Mouse (Mus musculus): ENCODE data around the gene Zfp128. TPM values are rescaled to one million over a fixed set of nuclear protein-coding genes. Genes with fewer than 3 reads are reported as not detected.
"Not testable (repeated sequence)": the region's sequence is repeated elsewhere in the genome, so short reads cannot be mapped to it uniquely, and the experiment has no call there.

Zfp128 gene
- total RNA-seq (2021) = 1 to 10 TPM; 3.3 to 4.3 TPM

GRCm38 (mm10) chr7:12880911-12881660 is at the start of gene Zfp128:
Zfp128 (plus strand) TSS chr7:12881177.
- peak; percentile 95 for DNase-seq

- DNase-seq = peak; percentile 90
Observed at GRCm38 (mm10) chr7:12834162-12835120, 46.5 kb upstream of the Zfp128 start, which contains the start of gene Zfp110. Zfp110 (plus strand) TSS chr7:12834761.

DNA sequence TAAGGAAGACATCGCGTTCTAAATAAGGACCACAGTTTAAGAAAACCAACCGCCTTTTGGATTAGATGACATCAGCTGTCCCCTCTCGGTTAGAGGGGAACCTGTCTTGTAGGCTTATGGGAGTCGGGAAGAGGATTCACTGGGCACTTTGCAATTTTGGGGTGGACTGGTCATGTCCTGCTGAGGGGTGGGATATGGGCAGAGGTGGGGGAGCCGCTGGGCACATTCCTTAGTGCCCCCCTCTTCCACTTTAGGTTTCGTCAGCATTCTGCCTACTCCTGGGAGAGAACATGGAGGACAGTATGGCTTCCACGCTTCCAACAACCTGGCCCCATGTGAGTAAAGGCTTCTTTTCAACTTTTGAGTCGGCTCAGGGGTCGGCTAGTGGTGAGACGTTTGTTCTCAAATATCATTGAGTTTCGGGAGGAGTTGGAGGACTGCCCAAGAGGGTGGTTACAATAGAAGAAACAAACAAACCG is 45.7 kb upstream of the Zfp128 start:
- DNase-seq = peak; percentile 47

DNA sequence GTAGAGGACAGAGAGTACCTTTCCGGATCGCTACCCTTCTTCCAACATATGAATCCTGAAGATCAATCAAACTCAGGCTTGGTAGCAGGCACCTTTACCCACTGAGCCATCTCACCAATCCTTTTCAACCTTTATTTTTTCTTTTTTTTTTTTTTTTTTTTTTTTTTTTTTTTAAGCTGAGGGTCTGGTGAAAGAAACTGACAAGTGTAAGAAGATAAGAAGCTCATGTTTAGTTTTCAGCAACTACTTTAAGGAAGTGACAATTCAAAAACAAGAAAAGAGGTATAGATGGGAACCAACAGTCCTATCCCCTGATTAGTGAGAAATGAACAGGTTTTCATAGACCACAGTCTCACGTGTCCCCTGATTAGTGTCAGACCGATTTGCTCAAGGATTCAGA is 45.2 kb upstream of the Zfp128 start:
- no peak for DNase-seq

- no peak for DNase-seq
Observed at GRCm38 (mm10) chr7:12874301-12874700, 6.7 kb upstream of the Zfp128 start.

- no peak for DNase-seq
Observed at GRCm38 (mm10) chr7:12880036-12880435, 941 bp upstream of the Zfp128 start.

GRCm38 (mm10) chr7:12880497-12880896 is 480 bp upstream of the Zfp128 start:
- not testable (repeated sequence) for DNase-seq

DNA sequence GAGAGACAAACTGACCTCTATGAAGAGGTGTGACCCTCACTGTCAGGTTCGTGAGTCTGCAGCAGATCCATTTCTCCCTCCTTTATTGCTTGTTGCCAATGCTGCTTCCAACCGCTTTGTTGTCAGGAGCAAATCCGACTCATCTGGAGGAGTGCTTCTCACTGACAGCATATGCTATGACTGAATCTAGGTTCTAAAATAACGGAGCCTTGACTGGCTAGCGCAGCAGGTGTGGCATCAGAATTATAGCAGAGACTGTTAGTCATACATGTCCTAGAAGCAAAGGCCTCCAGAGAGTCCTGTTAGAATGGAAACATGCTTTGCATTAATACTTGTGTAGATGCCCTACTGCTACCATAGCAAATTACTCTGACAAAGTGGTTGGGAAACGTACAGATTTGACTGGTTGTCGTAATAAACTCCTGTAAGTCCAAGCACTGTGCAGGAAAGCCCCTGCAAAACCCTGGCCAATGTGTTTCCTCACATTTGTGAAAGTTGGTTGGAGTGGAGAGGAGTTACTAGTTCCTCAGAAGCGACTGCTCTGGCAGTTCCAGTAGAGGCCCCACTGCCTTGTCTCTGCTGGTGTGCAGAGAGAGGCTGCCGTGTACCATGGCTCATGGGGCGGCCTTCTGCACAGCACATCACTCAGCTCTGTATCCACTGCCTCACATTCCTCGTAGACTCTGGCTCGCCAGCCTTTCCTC is 5.7 kb downstream of the Zfp128 start:
- no peak for DNase-seq

- DNase-seq = no peak
Observed at GRCm38 (mm10) chr7:12887585-12887984, 6.6 kb downstream of the Zfp128 start.

GRCm38 (mm10) chr7:12890928-12891327 is 10.0 kb downstream of the Zfp128 start:
- no peak for DNase-seq

DNA sequence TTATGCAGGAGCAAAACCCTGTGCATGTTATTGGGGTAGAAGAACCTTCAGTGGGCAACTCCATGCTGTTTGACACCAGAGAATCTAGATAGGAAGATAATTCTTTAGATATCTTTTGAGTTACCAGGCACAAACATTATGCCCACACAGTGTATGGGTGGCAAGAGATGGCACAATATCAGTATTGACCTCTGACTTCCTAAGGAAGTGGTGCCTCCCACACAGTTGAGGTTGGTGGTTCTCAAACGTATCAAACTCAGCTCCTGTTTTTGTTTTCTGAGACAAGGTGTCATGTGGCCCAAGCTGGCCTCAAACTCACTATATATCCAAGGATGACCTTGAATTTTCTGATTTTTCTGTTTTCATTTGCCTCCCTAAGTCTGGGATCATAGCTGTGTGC is 10.4 kb downstream of the Zfp128 start:
- DNase-seq = no peak

DNA sequence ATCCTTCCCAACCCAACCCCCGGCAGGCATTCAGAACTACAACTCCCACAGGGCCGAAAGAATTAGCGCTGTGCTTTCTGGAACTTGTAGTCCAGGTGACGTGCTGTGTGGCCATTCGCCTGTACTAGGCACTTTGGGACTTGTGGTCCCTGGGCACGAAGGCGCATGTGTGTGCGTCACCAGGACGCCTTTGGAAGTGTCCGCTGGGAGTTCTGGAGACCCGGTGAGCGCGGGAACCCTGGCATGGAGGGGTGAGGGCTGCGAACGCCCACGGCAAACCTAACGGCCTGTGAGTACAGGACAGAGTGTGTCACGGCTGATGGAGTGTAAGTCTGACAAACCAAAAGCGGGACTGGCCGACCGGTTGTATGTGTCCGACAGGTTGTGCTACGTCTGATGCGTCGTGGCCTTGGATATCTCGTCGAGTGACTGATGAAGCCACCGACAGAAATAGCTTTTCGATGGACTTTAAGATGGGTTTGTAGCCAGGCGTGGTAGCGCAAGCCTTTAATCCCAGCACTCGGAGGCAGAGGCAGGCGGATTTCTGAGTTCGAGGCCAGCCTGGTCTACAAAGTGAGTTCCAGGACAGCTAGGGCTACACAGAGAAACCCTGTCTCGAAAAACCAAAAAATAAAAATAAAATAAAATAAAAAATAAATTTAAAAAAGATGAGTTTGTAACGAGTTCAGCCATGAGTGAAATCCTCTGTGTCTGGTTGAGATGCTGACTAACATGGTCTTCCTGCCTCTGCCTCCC is 16.9 kb downstream of the Zfp128 start, which contains the start of gene Zscan22:
Gene Zscan22, plus strand, starts transcription at position 161 of the 756 bp plus-strand sequence.
- DNase-seq = peak; percentile 91

- no peak for DNase-seq
Observed at GRCm38 (mm10) chr7:12901517-12901916, 20.5 kb downstream of the Zfp128 start.

- no peak for DNase-seq
Observed at GRCm38 (mm10) chr7:12903623-12904022, 22.6 kb downstream of the Zfp128 start.

GRCm38 (mm10) chr7:12905146-12905545 is 24.2 kb downstream of the Zfp128 start:
- no peak for DNase-seq

- DNase-seq = peak; percentile 83
Observed at GRCm38 (mm10) chr7:12909498-12909962, 28.6 kb downstream of the Zfp128 start.

- DNase-seq = peak; percentile 59
Observed at GRCm38 (mm10) chr7:12910181-12910668, 29.2 kb downstream of the Zfp128 start.

GRCm38 (mm10) chr7:12913556-12913955 is 32.6 kb downstream of the Zfp128 start:
- no peak for DNase-seq

- not testable (repeated sequence) for DNase-seq
Observed at GRCm38 (mm10) chr7:12920495-12920894, 39.5 kb downstream of the Zfp128 start.

DNA sequence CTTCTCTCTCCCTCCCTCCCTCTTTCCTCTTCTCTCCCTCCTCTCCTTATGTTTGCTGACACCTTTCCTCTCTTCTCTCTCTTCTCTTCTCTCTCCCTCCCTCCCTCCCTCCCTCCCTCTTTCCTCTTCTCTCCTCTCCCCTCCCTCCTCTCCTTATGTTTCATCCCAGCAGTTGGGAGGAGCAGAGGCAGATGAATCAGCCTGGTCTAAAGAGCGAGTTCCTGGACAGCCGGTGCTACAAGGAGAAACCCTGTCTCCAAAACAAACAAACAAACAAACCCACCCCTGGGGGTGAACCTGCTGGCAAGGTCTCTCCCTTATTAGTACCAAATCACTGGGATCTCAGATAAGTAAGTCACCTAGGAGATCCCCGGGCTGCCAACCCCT is 40.3 kb downstream of the Zfp128 start:
- DNase-seq = no peak
